Mouse (Mus musculus): ENCODE measurements at regions not wholly inside any gene's neighbourhood (a gene's known extent, or its start where the extent isn't known, plus 50 kb on each side); places are given as distances from the start of the nearest gene placed in this dataset.

DNA sequence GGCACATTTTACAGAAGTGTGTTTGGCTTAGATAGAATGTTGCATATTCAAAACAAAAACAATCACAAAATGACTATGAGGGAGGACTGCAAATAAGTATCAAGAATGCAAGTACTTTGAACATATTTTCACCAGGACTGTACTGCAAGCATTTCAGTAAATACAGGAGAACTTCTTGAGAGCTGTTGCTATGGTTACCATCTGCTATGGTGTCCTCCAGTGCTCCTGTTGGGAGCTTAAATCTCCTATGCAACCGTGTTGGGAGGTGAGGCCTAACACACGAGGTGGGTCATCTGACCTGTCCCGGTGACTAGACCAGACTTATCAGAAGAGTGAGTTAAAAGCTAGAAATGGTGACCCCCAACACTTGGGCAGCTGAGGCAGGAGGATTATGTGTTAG, 253.9 kb downstream of the 1500009L16Rik start:
- 62% methylated on average over 3 of the region's 3 CpGs for WGBS
- H3K4me1 ChIP-seq, result peaks cover 14% of the 10 kb centered on the region
- H3K27me3 ChIP-seq, result no peaks in the 10 kb centered on the region
- H3K4me3 ChIP-seq, result no peak overlapping the region
- ATAC-seq (ENCODE audit: low FRiP score, low read depth), result no peak
- H3K4me2 ChIP-seq (replicated peaks), result no peak overlapping the region
- H3K9ac ChIP-seq, result no peak overlapping the region
- H3K9me3 ChIP-seq, result no peaks in the 10 kb centered on the region
- no peak overlapping the region for H3K27ac ChIP-seq
- H3K36me3 ChIP-seq, result no peaks in the 10 kb centered on the region

GRCm38 (mm10) chr10:83979930-83980329, 257.3 kb downstream of the 1500009L16Rik start:
- WGBS, result 78% methylated on average over 2 of the region's 2 CpGs
- Histone ChIP-seq H3K9ac (no peak overlapping the region), H3K27ac (no peak overlapping the region), H3K4me1 (peaks cover 8% of the 10 kb centered on the region), H3K36me3 (no peaks in the 10 kb centered on the region), H3K4me3 (no peak overlapping the region), H3K27me3 (no peaks in the 10 kb centered on the region), H3K9me3 (no peaks in the 10 kb centered on the region), H3K4me2 (replicated peaks) (no peak overlapping the region)
- ATAC-seq (ENCODE audit: low FRiP score, low read depth), result no peak

GRCm38 (mm10) chr10:83984697-83985415, 262.2 kb downstream of the 1500009L16Rik start:
- no peak overlapping the region for H3K9ac ChIP-seq
- H3K4me2 ChIP-seq (replicated peaks), result no peak overlapping the region
- no peak for ATAC-seq (ENCODE audit: low FRiP score, low read depth)
- H3K36me3 ChIP-seq, result no peaks in the 10 kb centered on the region
- H3K9me3 ChIP-seq, result no peaks in the 10 kb centered on the region
- no peaks in the 10 kb centered on the region for H3K27me3 ChIP-seq
- H3K4me1 ChIP-seq, result no peaks in the 10 kb centered on the region
- 74% methylated on average over 12 of the region's 12 CpGs for WGBS
- no peak overlapping the region for H3K27ac ChIP-seq
- no peak overlapping the region for H3K4me3 ChIP-seq

DNA sequence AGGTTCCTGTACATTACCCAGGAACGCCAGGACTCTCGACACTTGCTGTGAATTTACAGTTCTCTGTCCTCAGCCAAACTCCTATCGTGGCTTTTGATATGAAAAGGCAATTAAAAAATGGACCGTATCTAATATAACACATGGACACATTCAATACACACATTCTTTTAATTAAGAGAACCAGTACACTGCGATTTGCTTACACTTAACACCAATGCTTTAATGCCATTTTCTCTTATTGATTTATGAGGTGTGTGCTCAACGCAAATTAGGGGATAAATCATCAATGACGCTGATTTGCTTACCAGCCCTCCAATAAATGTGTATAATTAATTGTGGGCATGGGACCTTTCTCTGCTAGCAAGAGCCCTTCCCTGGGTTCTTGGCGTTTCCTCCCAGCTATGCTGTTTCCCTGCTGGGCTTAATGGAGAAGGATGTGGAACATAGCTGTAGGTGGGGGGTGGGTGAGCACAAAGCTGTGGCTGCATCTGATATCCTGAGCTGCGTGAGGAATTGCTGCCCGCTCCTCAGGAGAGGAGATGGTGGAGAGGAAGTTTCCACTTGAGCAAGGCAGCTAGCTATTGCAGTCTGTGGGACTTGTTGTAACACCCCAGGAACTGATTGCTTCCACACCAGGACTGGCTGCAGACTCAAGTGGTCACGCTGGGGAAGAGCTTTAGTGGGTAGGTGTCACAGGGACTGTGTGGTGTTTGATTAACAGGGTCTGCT, 270.1 kb downstream of the 1500009L16Rik start:
- no peaks in the 10 kb centered on the region for H3K36me3 ChIP-seq
- no peaks in the 10 kb centered on the region for H3K9me3 ChIP-seq
- peak overlapping the region; percentile 30 for H3K4me2 ChIP-seq (replicated peaks)
- peak; percentile 49; the same call in 1 of the 2 replicates for ATAC-seq (ENCODE audit: low FRiP score, low read depth)
- H3K4me1 ChIP-seq, result peaks cover 32% of the 10 kb centered on the region
- H3K27ac ChIP-seq, result peak overlapping the region; percentile 6; the same call in 1 of the 2 replicates
- no peaks in the 10 kb centered on the region for H3K27me3 ChIP-seq
- WGBS, result 18% methylated on average over 11 of the region's 11 CpGs
- no peak overlapping the region for H3K9ac ChIP-seq
- no peak overlapping the region for H3K4me3 ChIP-seq

DNA sequence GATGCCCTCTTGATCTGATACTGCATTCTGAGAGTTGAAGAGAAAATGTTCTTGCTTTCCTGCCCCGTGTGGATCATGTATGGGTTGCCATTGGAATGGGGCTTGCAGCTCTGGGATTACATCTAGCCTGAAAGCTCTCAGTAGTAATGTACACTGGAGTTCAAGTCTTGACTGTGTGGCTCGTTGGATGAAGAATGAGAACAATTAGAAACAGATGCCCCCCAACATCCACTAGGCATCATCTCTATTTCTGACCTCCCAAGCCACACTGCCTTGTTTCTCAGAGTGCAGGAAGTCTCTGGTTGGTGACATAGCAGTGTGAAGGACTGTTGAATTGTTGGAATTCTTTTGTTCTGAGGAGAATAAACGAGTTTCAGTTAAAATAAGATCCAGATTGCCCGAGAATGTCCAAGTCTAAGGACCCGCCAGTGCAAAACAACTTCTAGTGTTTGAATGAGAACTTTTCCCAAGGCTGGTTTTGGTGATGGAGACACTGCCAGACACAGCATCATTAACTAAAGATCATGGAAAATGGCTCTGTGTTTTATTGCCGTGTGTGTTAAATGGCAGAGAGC, 272.4 kb downstream of the 1500009L16Rik start:
- peak overlapping the region; percentile 84 for H3K27ac ChIP-seq
- 22% methylated on average over 6 of the region's 6 CpGs for WGBS

DNA sequence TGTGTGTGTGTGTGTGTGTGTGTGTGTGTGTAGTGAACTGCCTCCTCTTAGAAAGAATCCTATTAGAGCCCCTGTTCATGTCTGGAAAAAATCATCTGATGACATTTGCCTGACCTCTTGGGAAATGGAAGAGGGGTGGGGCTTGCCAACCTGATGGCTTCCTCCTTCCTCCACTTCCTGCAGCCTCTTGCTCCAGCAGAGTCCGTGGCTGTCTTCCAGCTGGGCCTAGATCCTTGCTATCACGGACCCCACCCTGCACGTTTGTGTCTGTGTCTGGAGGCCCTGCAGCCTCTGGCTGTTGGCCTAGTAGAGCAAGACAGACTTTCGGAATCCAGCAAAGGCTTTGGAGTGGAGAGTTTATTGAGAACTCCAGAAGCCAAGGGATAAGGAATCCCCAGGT, 273.2 kb downstream of the 1500009L16Rik start:
- Histone ChIP-seq H3K36me3 (no peaks in the 10 kb centered on the region), H3K4me2 (replicated peaks) (no peak overlapping the region), H3K27ac (peak overlapping the region; percentile 84), H3K27me3 (no peaks in the 10 kb centered on the region; the same call in 1 of the 2 replicates), H3K9ac (no peak overlapping the region), H3K4me1 (peaks cover 38% of the 10 kb centered on the region), H3K4me3 (no peak overlapping the region), H3K9me3 (no peaks in the 10 kb centered on the region)
- WGBS, result 35% methylated on average over 4 of the region's 4 CpGs
- ATAC-seq (ENCODE audit: low FRiP score, low read depth), result peak; percentile 30; the same call in 1 of the 2 replicates

More for the DNA sequence above, 272.4 kb downstream of the 1500009L16Rik start:
- Histone ChIP-seq H3K4me1 (peaks cover 32% of the 10 kb centered on the region), H3K4me2 (replicated peaks) (no peak overlapping the region), H3K27me3 (no peaks in the 10 kb centered on the region; the same call in 1 of the 2 replicates), H3K4me3 (no peak overlapping the region), H3K36me3 (no peaks in the 10 kb centered on the region), H3K9ac (no peak overlapping the region), H3K9me3 (no peaks in the 10 kb centered on the region)
- ATAC-seq (ENCODE audit: low FRiP score, low read depth), result peak; percentile 49; the same call in 1 of the 2 replicates

GRCm38 (mm10) chr10:83996489-83996888, 273.8 kb downstream of the 1500009L16Rik start:
- 84% methylated on average over 2 of the region's 2 CpGs for WGBS
- Histone ChIP-seq H3K27me3 (no peaks in the 10 kb centered on the region; the same call in 1 of the 2 replicates), H3K9ac (no peak overlapping the region), H3K27ac (0 out of 2 replicates have a peak overlapping the region, but pooled peaks have one; percentile 84), H3K36me3 (no peaks in the 10 kb centered on the region), H3K4me1 (peaks cover 42% of the 10 kb centered on the region), H3K4me3 (no peak overlapping the region), H3K4me2 (replicated peaks) (no peak overlapping the region), H3K9me3 (no peaks in the 10 kb centered on the region)
- ATAC-seq (ENCODE audit: low FRiP score, low read depth), result no peak

- Histone ChIP-seq H3K4me3 (no peak overlapping the region), H3K4me1 (peaks cover 22% of the 10 kb centered on the region), H3K9ac (no peak overlapping the region), H3K9me3 (no peaks in the 10 kb centered on the region), H3K27me3 (no peaks in the 10 kb centered on the region; the same call in 1 of the 2 replicates), H3K4me2 (replicated peaks) (no peak overlapping the region), H3K36me3 (no peaks in the 10 kb centered on the region), H3K27ac (no peak overlapping the region)
- WGBS, result 56% methylated on average over 7 of the region's 7 CpGs
- ATAC-seq (ENCODE audit: low FRiP score, low read depth), result peak; percentile 26; the same call in 1 of the 2 replicates
These were observed 278.0 kb downstream of the 1500009L16Rik start for GRCm38 (mm10) chr10:84000436-84001208.

DNA sequence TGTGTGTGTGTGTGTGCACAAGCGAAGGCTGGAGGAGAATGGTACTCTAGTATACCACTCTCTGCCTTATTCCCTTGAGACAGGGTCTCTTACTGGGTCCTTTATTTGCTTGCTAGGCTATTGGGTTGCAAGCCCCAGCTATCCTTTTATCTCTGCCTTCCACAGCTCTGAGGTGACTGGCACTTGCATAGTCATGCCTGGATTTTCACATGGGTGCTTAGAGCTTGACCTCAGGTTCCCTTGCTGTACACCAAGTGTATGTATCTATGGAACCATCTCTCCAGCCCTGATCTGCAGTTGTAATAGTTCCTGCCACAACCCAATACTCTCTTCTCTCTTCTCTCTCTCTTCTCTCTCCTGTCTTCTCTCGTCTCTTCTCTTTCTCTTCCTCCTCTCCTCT, 280.1 kb downstream of the 1500009L16Rik start:
- H3K4me3 ChIP-seq, result no peak overlapping the region
- peaks cover 17% of the 10 kb centered on the region for H3K4me1 ChIP-seq
- no peak overlapping the region for H3K27ac ChIP-seq
- no peak overlapping the region for H3K9ac ChIP-seq
- 73% methylated on average over 2 of the region's 2 CpGs for WGBS
- H3K36me3 ChIP-seq, result no peaks in the 10 kb centered on the region
- no peaks in the 10 kb centered on the region; the same call in 1 of the 2 replicates for H3K27me3 ChIP-seq
- no peak for ATAC-seq (ENCODE audit: low FRiP score, low read depth)
- H3K4me2 ChIP-seq (replicated peaks), result no peak overlapping the region
- no peaks in the 10 kb centered on the region for H3K9me3 ChIP-seq

DNA sequence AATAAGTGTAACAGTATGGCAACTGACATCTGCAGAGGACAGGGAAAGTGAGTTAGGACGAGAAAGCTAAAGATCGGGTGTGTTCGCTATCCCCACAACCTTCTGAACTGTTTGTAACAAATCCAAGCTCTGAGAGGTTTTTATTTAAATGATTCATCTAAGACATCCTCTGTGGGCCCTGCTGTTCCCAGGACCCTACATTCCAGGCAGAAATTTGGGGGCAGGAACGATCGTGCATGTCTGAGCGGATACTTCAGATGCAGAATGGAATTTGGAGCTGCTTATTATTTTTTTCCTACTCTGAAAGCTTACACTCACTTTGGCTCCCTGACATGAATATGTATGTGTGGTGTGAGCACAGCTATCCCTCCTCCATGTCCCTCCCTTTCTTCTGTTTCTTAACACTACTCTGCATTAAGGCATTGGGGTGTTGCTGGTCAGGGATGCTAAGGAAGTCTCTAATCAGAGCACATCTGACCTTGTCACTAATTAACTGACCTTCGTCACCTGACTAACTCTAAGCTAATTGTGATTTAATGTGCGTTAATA, 281.0 kb downstream of the 1500009L16Rik start:
- H3K27ac ChIP-seq, result no peak overlapping the region

DNA sequence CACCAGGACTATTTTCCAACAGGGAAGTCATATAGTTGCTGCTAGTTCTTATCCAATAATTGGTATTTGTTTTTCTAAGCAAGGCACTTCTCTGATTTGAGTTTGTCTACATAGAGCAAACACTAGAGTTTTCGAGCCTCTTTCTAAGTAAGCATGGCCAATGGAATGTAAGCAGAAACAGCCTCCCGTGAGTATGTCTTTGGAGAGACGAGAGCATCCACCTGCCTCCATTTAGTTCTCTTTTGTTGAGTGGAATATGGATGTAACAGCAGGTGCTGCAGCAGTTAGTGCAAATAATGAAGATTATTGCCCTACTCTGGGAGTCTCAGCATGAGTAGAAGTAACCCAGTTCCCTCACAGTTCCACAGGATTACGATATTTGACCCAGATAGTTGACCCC, 286.3 kb downstream of the 1500009L16Rik start:
- no peak for ATAC-seq (ENCODE audit: low FRiP score, low read depth)
- H3K27me3 ChIP-seq, result no peaks in the 10 kb centered on the region
- WGBS, result 77% methylated on average over 4 of the region's 4 CpGs
- no peaks in the 10 kb centered on the region for H3K36me3 ChIP-seq
- no peak overlapping the region for H3K27ac ChIP-seq
- no peak overlapping the region for H3K4me3 ChIP-seq
- no peak overlapping the region for H3K9ac ChIP-seq
- H3K4me1 ChIP-seq, result no peaks in the 10 kb centered on the region
- H3K9me3 ChIP-seq, result no peaks in the 10 kb centered on the region
- H3K4me2 ChIP-seq (replicated peaks), result no peak overlapping the region

More for the DNA sequence above, 281.0 kb downstream of the 1500009L16Rik start:
- Histone ChIP-seq H3K27me3 (no peaks in the 10 kb centered on the region; the same call in 1 of the 2 replicates), H3K9me3 (no peaks in the 10 kb centered on the region), H3K9ac (no peak overlapping the region), H3K4me1 (peaks cover 17% of the 10 kb centered on the region), H3K4me3 (no peak overlapping the region), H3K36me3 (no peaks in the 10 kb centered on the region), H3K4me2 (replicated peaks) (no peak overlapping the region)
- no peak for ATAC-seq (ENCODE audit: low FRiP score, low read depth)
- 63% methylated on average over 8 of the region's 8 CpGs for WGBS
